Mouse (Mus musculus) left cerebral cortex, adult 9 months (tissue): ENCODE results near the gene Cdh8.
A peak's percentile ranks its signal among the peaks of the same experiment; 100 is the strongest.

Source experiments
- DNase-seq, 2 experiments: peaks; one replicate each; pipeline ENCODE4 v3.0.0; 2022; ENCODE audit warnings: low spot score in 2 of 2

Gene Cdh8

DNA sequence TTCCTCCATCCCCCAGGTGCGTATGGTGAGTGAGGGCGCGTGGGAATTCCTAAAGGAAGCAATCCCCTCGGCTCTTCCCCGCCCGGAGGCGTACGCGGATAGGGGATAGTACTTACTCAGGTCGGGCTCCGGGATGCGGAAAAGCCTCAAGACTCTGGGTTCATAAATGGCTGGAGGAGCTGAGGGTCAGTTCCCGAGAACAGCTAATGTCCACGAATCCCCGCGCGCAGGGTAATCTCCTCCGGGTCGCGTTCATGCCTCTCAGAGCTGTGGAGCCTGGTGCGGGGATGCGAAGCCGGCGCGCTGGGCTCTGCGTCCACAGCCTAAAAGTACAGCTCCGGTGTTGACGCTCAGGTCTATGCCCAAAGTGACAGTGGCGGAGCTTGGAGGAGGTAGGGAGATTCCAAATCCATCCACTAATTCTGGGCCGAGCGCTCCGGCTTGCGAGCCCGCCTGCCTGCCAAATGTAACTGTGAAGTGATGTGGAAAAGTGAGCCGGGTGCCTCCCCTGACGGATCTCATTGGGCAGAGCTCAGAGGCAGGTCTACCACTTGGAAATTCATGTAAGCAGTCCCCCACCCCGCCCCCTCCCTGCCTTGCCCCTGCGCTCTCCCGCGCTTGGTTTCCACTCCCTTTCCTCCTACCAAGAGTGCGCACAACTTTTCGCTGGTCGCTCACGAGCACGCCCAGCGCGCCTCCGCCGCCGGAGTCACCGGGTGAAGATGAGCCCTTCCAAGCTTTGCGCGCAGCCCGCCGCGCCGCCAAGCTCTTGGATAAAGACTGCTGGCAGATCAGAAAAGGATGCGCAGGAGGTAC, at the start of gene Cdh8:
Gene Cdh8, minus strand, starts transcription at position 506 of the 816 bp plus-strand sequence.
- peak; percentile 62 to 81 for DNase-seq

DNA sequence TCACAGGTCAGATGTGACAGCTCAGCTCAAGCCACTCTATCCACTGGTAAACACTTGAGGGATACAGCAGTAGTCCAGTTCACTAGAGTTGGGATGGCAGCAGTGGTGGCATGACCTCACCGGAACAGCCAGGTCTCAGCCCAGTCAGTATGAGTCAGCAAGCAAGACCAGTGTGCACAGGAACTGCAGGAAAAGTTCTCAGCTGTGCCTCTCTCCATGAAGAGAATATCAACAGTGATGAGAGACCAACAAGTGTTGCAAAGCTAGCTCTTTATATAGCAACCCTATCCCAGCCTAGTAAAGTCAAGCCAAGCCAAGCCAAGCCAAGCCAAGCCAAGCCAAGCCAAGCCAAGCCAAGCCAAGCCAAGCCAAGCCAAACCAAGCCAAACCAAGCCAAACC, 30.2 kb upstream of the Cdh8 start:
- DNase-seq, result no peak

DNA sequence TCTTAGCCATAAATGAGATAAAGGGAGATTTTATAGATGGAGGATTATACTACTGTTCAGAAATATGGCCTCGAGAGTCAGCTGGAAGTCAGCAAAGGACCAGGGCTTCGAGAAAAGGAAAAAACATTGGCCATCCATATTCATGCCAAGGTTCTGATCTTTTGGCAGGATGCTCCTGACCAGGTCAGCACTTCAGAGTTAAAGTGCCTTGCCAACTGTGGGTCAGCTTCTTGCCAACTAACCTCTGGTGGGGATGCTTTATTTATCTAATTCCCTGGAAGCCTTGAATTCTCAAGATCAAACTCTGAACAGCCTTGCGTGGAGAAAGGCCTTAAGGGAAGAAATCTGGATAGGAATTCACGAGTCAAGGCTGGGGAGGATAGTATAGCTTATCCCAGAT, 9.6 kb upstream of the Cdh8 start:
- DNase-seq, result no peak

DNA sequence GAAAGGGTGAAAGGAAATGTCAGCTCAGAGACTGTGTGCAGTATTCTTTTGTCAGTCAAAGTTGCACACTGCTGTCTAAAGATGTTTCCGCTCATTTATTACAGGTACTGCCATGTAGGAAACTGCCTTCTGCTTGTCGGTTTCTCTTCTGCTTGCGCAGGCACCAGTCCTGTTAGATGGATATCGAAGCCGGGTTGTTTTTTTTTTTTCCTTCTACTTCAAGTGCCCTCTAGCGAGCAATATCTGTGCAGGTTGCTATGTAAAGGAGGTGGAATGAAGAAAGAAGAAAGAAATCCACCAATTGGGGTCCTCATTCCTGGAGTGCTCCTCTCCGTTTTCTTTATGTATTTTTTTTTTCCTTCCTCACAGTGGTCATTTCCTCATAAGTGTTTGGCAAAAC, 5.2 kb upstream of the Cdh8 start:
- DNase-seq, result no peak

DNA sequence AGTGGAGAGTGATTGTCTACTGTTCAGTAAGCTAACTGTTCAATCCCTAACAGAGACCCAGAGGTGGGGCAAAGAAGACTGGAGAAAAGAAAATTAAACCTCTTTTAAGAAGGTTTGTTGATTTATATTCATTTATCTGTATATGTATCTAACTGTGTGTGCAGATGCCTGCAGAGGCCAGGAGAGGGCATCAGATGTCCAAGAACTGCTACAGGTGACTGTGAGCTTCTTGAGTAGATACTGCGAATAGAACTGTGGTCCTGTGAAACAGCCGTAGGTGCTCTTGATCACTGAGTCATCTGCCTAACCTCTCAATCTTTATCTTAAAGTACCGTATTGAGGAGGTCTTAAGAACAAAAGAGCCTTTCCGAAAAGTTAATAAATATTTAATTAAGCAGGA, 3.5 kb upstream of the Cdh8 start:
- no peak for DNase-seq

DNA sequence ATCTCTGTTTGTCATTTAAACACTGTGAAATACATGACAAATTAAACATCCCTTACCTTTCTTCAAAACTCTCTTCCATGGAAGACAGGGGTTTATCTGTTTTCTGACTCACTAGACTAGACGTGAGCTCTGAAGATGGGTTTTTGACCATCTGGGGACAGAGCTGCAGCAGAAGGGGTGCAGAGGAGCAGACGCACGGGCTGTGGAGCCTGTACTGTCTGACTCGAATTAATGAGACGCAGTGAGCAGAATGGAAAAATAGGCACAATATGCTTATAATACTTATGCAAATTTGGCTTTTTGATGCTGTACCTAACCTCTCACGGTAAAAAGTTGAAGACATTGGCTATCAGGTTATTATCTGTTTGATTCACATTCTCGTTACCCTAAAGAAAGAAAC, 1.2 kb upstream of the Cdh8 start:
- no peak for DNase-seq

DNA sequence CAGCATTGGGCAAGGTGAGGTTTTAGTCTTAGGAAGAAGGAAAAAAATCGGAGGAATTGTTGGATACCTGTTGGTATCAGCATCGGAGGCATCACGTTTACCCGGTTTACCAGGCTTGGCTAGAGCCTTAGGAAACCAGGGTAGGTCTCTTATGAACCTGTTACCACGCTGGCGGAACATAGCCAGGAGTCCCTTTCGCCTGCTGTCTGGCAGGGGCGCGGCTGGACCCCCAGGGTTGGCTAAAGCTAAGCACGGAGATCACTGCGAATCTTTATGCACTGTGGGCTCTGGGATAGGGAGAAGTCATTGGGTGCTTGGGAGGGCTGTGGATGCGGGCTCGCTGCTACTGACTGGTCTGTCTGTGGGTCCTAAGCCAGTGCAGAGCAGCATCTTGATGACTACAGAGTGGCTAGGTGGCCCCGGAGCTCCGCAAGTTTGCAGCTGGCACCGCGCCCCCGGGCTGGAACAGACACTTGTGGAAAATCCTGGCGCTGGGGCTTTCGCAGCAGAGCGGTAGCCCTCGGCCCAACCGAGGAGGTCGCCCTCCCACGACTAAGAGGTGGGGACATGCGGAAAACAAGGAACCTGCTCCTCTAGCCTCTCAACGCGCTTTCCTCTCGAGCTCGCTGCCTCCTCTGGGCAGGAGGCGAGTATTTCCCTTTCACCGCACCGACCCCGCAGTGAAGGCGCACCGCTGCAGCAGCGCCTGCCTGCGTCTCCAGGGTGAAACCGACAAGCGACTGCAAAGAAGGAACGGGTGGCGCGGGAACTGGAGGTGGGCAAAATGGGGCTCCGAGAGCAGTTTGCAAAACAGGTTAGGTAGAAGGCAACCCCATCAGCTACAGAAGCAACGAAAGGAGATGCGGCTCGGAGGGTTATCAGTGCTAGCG, 950 bp downstream of the Cdh8 start:
- peak in 1 of 2 experiments; percentile 36 for DNase-seq

DNA sequence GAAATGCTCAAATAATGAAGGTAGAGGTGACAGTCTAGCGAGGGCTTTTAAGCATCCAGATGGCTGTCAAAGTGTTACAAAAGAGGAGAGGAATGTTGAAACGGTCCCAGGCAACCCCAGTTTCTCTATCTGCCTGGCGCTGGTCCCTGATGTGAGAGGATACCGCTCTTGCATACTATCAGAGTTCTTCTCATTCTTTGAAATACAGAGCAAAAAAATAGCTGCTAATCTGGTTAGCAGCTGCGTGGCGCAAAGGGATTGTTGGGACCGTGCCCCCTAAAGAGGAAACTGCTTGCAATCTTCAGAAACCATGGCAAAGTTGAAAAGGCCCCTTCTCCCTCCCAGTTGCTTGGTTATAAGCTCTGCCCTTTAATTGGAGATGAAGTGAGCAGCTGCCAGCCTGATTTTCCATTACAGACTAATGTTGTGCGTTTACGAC, 1.8 kb downstream of the Cdh8 start:
- DNase-seq, result no peak

DNA sequence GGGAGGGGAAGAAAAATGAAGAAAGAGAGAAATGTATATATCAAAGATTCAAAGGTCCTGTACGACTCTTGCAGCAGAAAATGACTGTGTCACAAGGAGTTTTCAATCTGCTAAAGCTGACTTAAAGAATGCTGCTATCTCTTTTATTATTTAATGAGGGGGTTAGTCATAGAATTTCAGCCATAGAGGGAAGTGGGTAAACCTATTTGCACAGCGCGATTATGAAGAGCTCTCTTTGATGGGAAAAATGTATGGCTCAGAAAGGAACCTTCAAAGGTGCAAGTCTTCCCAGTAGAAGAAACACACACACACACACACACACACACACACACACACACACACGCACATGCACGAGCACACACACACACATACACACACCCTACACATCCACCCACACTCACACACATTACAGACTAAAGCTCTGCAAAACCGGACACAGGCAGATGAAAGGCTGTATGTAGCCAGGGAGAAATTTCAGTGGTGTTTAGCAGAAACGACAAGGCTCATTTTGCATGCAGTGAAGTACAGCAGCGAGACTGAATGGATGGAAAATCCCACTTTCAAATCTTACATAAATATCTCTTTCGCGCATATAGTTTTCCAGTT, 2.3 kb downstream of the Cdh8 start:
- no peak for DNase-seq

DNA sequence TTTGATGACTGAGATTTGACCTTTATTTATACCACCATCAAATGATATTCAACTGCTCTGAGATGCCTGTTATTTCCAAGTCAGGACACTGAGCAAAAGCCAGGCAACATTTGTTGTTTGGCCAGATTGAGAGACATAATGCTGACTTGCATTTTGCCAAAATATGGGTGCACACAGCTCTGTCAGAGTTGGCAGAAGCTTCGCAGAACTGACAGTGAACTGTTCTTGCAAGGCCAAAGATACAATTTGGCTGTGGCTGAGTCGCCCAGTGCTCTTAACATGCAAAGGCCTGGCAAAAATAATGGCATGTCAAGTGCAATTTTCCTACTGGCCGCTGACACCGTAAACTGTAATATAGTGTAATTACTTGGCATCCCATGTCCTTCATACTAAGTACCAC, 22.4 kb downstream of the Cdh8 start:
- DNase-seq, result no peak

DNA sequence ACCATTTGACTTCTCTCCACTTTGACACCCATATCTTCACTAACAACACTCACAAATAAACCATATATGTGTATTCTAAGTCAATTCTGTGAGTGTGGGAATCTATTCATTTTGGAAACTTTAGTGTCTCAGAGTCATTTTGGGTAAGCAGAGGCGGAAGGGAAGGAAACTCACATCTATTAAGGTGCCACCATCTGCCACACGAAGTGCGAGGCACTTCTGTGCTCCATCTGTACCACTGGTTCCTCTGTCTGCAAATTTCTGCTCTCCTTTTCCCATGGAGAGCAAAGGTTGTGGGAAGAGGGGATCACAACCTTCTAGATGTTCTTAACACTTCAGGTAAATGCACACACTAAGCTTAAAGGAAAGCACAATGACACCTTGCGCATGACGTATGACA, 46.2 kb downstream of the Cdh8 start:
- peak in 1 of 2 experiments; percentile 52 for DNase-seq

DNA sequence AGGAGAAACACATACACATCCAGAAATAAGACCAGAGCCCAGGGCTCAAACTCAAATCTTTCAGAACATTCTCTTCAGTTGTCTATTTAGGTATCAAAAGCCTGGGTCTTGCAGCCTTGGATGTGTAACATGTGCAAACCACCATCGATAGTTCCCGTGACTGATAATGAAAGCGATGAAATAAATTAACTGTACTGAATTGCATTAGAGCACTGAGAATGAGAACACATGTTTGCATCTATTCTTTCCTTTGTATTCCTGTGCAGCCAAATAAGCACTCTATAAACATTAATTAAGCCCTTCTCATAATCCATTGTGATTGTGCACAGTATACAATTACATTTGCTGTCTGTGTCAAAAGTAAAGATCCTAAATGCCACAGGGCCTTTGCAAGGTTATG, 47.1 kb downstream of the Cdh8 start:
- DNase-seq, result no peak

DNA sequence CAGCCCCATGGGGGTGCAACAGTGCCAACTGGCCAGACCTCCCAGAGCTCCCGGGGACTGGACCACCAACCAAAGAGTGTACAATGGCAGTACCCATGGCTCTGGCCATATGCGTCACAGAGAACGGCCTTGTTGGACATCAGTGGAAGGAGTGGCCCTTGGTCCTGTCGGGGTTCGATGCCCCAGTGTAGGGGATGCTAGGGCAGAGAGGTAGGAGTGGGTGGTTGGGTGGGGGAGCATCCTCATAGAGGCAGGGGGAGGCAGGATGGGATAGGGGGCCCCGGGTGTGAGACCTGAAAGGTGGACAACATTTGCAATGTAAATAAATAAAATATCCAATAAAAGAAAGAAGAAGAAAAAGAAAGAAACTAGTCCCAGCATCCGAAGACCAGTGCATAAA, 47.8 kb downstream of the Cdh8 start:
- DNase-seq, result no peak

DNA sequence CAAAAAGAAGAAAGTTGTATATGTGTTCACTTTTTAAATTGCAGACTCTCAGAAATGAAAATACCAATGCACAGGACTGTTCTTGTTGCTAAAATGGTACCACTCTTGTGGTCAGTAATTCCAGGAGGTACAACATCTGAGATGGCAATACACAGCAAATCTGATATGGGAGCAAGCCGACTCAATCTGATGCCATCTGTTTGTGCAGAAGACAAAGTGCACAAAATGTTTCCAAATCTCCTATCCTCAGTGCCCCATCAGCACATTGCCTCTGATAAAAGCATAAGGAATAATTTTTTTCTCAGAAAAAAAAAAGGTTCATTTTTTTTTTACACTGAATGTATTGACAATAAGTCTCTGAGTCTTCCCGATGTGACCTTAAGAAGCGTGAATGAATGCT, 62.3 kb downstream of the Cdh8 start:
- DNase-seq, result no peak

DNA sequence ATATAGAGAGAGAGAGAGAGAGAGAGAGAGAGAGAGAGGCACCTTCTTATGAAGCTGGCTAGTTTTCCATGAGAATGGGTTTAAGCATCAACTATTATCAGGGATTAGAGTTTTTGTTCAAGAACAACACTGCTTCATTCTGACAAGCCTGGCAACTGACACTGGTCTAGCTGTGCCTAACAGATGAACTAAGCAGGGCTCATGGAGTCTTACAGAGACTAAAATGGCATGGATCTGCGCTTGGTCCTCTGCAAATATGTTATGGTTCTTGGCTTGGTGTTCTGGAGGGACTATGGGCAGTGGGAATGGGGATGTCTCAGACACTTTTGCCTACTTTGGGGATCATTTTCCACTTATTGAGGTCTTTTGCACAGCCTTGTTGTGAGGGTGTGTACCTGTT, 63.0 kb downstream of the Cdh8 start:
- DNase-seq, result no peak

DNA sequence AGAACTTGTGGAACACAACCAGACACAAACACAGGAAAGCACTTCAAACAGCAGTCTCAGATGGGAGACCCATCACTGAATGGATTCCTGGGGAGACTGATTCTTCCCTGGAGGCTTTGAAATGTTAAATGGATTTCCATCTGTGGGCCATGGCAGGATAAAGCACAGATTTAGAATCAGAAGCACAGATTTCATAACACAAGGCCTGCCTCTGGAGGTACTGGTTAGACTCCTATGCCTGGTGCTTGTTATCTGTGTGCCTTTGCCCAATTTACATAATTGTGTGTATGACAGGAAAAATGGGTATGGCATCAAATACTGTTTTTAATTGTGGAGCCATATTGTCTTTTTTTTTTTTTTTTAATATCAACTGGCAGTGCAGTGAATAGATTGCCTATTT, 66.8 kb downstream of the Cdh8 start:
- no peak for DNase-seq

DNA sequence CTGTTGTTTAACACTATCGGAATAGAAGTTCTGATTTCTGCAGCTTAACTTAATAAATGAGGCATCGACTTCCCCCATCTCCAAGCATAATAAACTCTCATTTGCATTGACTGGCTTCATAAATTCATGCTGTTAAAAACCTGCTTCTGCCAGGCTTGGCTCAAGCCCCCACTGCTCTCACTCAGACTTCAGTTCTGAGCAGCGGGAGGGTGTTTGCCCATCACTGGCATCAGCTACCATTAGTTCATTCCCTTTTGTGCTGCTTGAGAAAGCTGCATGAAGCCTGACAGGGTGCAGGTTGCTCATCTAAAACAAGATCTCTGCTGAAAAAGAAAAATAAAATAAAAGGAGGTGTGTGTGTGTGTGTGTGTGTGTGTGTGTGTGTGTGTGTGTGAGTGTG, 67.7 kb downstream of the Cdh8 start:
- no peak for DNase-seq

DNA sequence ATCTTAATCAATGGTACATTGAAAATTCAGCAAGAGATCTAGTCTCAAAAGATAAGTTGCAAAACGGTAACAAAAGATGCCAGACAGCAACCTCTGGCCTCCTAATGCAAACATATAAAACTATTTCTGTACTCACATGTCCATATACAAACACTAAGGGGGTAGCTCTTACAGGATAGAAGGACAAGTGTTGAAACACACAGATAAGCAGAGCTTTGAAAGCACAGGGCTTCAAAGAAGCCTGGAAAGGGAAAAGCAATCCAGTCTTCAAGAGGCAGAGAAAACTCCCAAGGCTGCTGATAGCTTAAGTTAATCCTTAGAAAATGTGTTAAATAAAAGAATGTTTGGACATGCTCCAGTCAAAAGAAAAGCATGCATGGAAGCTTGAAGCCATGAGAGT, 77.0 kb downstream of the Cdh8 start:
- no peak for DNase-seq

DNA sequence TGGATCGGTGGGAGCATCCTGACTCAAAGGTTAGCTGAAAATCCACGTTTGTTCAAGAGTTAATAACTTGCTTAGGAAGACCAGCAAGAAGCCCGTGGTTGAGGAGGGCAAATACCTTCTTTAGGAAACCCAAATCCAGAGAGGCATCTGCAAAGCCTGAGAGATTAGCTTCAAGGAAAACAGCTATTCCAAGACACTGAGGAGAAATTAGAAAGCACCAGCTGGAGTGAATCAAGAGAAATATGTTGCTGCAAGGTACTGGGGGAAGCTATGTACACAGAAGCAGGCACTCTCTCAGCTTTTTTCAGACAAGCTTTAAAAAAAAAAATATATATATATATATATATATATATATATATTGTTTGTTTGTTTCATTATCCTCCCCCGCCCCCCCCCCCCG, 88.7 kb downstream of the Cdh8 start:
- DNase-seq, result peak; percentile 9 to 32

DNA sequence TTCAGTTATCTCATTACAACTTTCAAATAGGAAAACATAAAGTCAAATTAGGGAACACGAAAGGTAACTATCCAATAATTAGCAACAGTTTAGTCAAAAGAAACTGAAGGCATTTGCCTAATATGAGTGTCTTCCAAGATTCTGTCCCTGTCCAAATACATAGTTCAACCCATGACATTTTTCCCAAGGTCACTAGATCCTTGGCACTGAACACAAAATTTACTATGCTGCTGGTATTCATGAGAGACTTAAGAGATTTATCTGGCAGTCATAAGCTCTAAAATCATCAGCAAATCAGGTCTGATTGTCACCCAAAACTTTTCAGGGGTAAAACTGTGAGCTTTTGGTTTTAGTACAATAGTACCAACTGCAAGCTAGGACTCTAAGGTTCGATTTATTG, 101.7 kb downstream of the Cdh8 start:
- DNase-seq, result no peak

DNA sequence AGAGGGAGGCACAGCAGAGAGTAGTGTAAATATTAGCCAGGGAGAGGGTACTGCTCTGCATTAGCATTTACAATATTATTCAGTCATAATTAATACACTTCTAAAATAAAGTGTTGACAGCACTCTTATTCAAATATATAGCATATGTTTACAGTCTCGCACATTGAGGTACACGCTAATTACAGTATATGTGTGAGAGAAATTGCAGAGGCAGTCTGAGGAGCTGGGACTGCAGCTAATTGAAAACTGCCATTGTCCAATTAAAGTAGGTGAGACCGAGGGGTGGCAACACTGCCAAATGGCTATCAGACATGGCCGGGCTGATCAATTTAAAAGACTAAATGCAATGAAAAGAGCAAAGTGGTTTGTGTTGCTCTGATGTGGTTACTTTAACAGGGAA, 112.1 kb downstream of the Cdh8 start:
- DNase-seq, result no peak

DNA sequence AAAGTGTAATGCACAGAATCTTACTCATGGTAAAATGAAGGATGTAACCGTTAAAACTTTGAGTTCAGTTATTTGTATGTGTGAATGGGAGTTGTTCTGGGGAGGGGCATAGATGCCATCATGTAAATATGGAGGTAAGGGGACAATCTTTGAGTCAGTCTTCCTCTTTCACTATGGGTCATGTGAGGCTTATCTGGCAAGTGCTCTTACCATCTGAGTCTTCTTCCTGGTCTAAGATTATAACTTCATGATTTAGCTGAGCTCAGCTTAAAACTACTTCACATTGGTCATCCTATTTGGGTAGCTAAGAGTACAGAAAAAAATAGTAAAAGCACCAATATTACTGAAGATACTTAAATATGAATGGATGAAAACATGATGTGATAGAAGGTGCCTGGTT, 126.1 kb downstream of the Cdh8 start:
- no peak for DNase-seq

DNA sequence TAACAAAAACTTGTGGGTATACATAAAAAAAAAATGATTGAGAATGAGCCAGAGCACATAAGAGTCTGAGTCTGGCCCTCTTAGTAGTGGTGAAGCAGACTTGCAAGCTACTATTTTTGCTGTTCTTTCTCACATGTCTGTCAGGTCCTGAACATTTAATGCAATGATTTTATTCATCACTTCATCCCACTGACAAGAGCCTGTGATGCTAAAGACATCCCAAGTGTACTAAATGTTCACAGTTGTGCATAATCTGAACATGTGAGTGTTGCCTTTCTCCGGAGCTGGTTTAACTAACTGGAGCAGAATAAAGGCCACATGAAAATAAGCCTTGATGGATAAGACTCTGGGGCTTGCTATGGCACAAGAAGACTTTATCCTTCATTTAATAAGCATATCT, 131.2 kb downstream of the Cdh8 start:
- peak in 1 of 2 experiments; percentile 25 for DNase-seq
